In genomic region chr13:92742886-92743285, GRCm38 (mm10) we compare ENCODE assay signal across 22 mouse cellular contexts. TPM values are rescaled to one million over a fixed set of nuclear protein-coding genes. Genes with fewer than 3 reads are reported as not detected.
DNase-seq lines count a peak whose midpoint lies in the region; ATAC-seq and TF ChIP-seq lines count a peak whose summit lies in the region.
"Had no signal": no experiment of that assay in that cellular context is flagged by ENCODE, and none has a peak within 500 bp of the region (broad histone marks: within the 10 kb centered on the region; RNA-seq: fewer than 3 reads in every experiment).

No protein-coding gene starts in this region.

- TF ChIP-seq EP300 in liver, postnatal 0 days (IDR thresholded peaks at IDR 0.05; ENCODE audit: low read depth) = no peak

- H3K4me3 ChIP-seq in heart, embryonic 10.5 days = no peak overlapping the region
- no peak overlapping the region for H3K4me3 ChIP-seq in bone marrow, adult 2 months (replicated peaks; ENCODE audit: control insufficient read depth, low read depth, low read length)
- no peak overlapping the region for H3K4me3 ChIP-seq in liver, adult 2 months (ENCODE audit: insufficient read depth, low read depth, low read length)
- H3K4me3 ChIP-seq in liver, postnatal 0 days (ENCODE audit: low read depth, low read length) = no peak overlapping the region
- H3K4me3 ChIP-seq in forebrain, embryonic 10.5 days = no peak overlapping the region
- H3K4me3 ChIP-seq: embryonic facial prominence, embryonic 12.5 days; layer of hippocampus, adult 2 months had no signal

- H3K79me2 ChIP-seq in liver, adult 2 months (ENCODE audit: control insufficient read depth, insufficient read depth, low read length) = no peaks in the 10 kb centered on the region

- ATAC-seq in liver, postnatal 0 days = peak; percentile 37; the same call in 1 of the 2 replicates
- ATAC-seq: forebrain, postnatal 0 days; hindbrain, embryonic 16.5 days; lung, postnatal 0 days had no signal

- DNase-seq in heart, embryonic 10.5 days (ENCODE audit: low spot score) = no peak
- DNase-seq in heart, postnatal 4 days = no peak
- DNase-seq in liver, adult 2 months (ENCODE audit: extremely low read depth, low read depth, low spot score) = peak; percentile 12
- DNase-seq in liver, postnatal 0 days = no peak
- DNase-seq in natural killer cell, adult 2 months (ENCODE audit: low spot score in 2 of 2) = no peak
- DNase-seq in frontal cortex, postnatal 10 days (ENCODE audit: low spot score in 2 of 2) = no peak
- no peak for DNase-seq in forebrain, embryonic 10.5 days (ENCODE audit: extremely low spot score, low spot score)
- DNase-seq: B cell, adult 2 months; cerebellum, adult 9-10 months; forebrain, postnatal 0 days; gastrocnemius, postnatal 10 days; kidney, adult 18-20 months; kidney, postnatal 14 days; layer of hippocampus, postnatal 36 days; right cerebral cortex, postnatal 4 days; thymus, postnatal 25 days had no signal

- no peak for TF ChIP-seq CTCF in bone marrow, adult 2 months (IDR thresholded peaks at IDR 0.05; ENCODE audit: control insufficient read depth, insufficient read depth, low read length)
- TF ChIP-seq CTCF in liver, adult 2 months (IDR thresholded peaks at IDR 0.05; ENCODE audit: low read depth, low read length) = no peak
- TF ChIP-seq CTCF in liver, postnatal 0 days (IDR thresholded peaks at IDR 0.05; ENCODE audit: low read depth) = no peak

- H3K4me1 ChIP-seq in heart, embryonic 10.5 days = peaks cover 8% of the 10 kb centered on the region
- peaks cover 3% of the 10 kb centered on the region for H3K4me1 ChIP-seq in bone marrow, adult 2 months (ENCODE audit: control insufficient read depth, insufficient read depth, low read length)
- H3K4me1 ChIP-seq in liver, adult 2 months (ENCODE audit: control insufficient read depth, insufficient read depth, low read length) = no peaks in the 10 kb centered on the region
- H3K4me1 ChIP-seq in liver, postnatal 0 days (ENCODE audit: insufficient read depth) = peaks cover 18% of the 10 kb centered on the region
- no peaks in the 10 kb centered on the region for H3K4me1 ChIP-seq in forebrain, embryonic 10.5 days
- H3K4me1 ChIP-seq: embryonic facial prominence, embryonic 12.5 days had no signal

- H3K27me3 ChIP-seq in heart, embryonic 10.5 days (ENCODE audit: insufficient read depth, poor library complexity, severe bottlenecking) = no peaks in the 10 kb centered on the region
- no peaks in the 10 kb centered on the region for H3K27me3 ChIP-seq in liver, adult 2 months (ENCODE audit: control insufficient read depth, insufficient read depth, low read length)
- no peaks in the 10 kb centered on the region for H3K27me3 ChIP-seq in liver, postnatal 0 days (ENCODE audit: insufficient read depth, low read length)
- no peaks in the 10 kb centered on the region for H3K27me3 ChIP-seq in forebrain, embryonic 10.5 days (ENCODE audit: poor library complexity, severe bottlenecking)
- H3K27me3 ChIP-seq: embryonic facial prominence, embryonic 12.5 days had no signal

- TF ChIP-seq POLR2A in bone marrow, adult 2 months (IDR thresholded peaks at IDR 0.05; ENCODE audit: borderline replicate concordance, control insufficient read depth, low read depth, low read length) = no peak
- TF ChIP-seq POLR2A in liver, adult 2 months (IDR thresholded peaks at IDR 0.05; ENCODE audit: extremely low read depth, insufficient read depth, low read length) = no peak

- H3K9me3 ChIP-seq in heart, embryonic 10.5 days = no peaks in the 10 kb centered on the region
- no peaks in the 10 kb centered on the region for H3K9me3 ChIP-seq in liver, postnatal 0 days (ENCODE audit: low read length)
- no peaks in the 10 kb centered on the region for H3K9me3 ChIP-seq in forebrain, embryonic 10.5 days
- H3K9me3 ChIP-seq: embryonic facial prominence, embryonic 12.5 days had no signal

- H3K9ac ChIP-seq in liver, adult 2 months (ENCODE audit: low read depth, low read length) = no peak overlapping the region
- no peak overlapping the region for H3K9ac ChIP-seq in liver, postnatal 0 days (replicated peaks)
- H3K9ac ChIP-seq: embryonic facial prominence, embryonic 12.5 days; forebrain, postnatal 0 days had no signal

- H3K27ac ChIP-seq in heart, embryonic 10.5 days = 0 out of 2 replicates have a peak overlapping the region, but pooled peaks have one; percentile 10
- peak overlapping the region; percentile 31; the same call in 1 of the 2 replicates for H3K27ac ChIP-seq in bone marrow, adult 2 months (ENCODE audit: control insufficient read depth, insufficient read depth, low read depth, low read length, poor library complexity)
- H3K27ac ChIP-seq in liver, adult 2 months (replicated peaks; ENCODE audit: insufficient read depth, low read depth, low read length) = no peak overlapping the region
- H3K27ac ChIP-seq in liver, postnatal 0 days (ENCODE audit: low read depth) = peak overlapping the region; percentile 64
- no peak overlapping the region for H3K27ac ChIP-seq in forebrain, embryonic 10.5 days
- H3K27ac ChIP-seq: embryonic facial prominence, embryonic 12.5 days; layer of hippocampus, adult 2 months had no signal

- peak overlapping the region; percentile 27; the same call in 1 of the 2 replicates for H3K4me2 ChIP-seq in liver, postnatal 0 days (ENCODE audit: low read depth, low read length)
- H3K4me2 ChIP-seq: embryonic facial prominence, embryonic 12.5 days had no signal

- 86% methylated on average over 4 of the region's 4 CpGs for WGBS in heart, embryonic 10.5 days
- WGBS in bone marrow, adult 2 months = 51% methylated on average over 4 of the region's 4 CpGs
- 57% methylated on average over 4 of the region's 4 CpGs for WGBS in liver, adult 2 months
- WGBS in liver, postnatal 0 days (ENCODE audit: insufficient replicate concordance) = 81% methylated on average over 4 of the region's 4 CpGs
- 92% methylated on average over 4 of the region's 4 CpGs for WGBS in forebrain, embryonic 10.5 days

- no peaks in the 10 kb centered on the region for H3K36me3 ChIP-seq in heart, embryonic 10.5 days
- H3K36me3 ChIP-seq in liver, adult 2 months (ENCODE audit: control insufficient read depth, insufficient read depth, low read length) = no peaks in the 10 kb centered on the region
- no peaks in the 10 kb centered on the region for H3K36me3 ChIP-seq in liver, postnatal 0 days (replicated peaks; ENCODE audit: insufficient read depth, low read length)
- no peaks in the 10 kb centered on the region for H3K36me3 ChIP-seq in forebrain, embryonic 10.5 days (replicated peaks)
- H3K36me3 ChIP-seq: embryonic facial prominence, embryonic 12.5 days had no signal

RNA-seq across cellular contexts. Expression of gene Thbs4, which starts 51.7 kb away (rescaled TPM):
- polyA plus RNA-seq in heart, embryonic 10.5 days (2016; fragmentation: Nextera tagmentation; extraction: Ambion mirVana) = 38.0 and 59.9 TPM in 2 replicates
- 10 to 100 TPM; 23.8 to 27.2 TPM for total RNA-seq in heart, postnatal 4 days (2021)
- 1.2 TPM in 1 of 2 replicates, not detected in the other for polyA plus RNA-seq in bone marrow, adult 2 months (2011; ENCODE audit: insufficient read depth, insufficient read length, low replicate concordance, missing spikeins)
- total RNA-seq in liver, adult 2 months (2014; rRNA removed) = 0.09 TPM in 1 of 2 replicates, not detected in the other
- 0.04 and 0.05 TPM in 2 replicates for polyA plus RNA-seq in liver, adult 2 months (2012; rRNA removed)
- 0.06 and 0.19 TPM in 2 replicates for polyA plus RNA-seq in liver, postnatal 0 days (2015; fragmentation: Nextera tagmentation; extraction: Ambion mirVana)
- polyA plus RNA-seq in forebrain, embryonic 10.5 days (2016; fragmentation: Nextera tagmentation; extraction: Ambion mirVana) = 2.3 and 2.8 TPM in 2 replicates
- total RNA-seq: megakaryocyte-erythroid progenitor cell, adult 5-6 weeks had no signal

Comparison
In these comparisons a context has a peak if more than half of its experiments do, and no peak if none do; other contexts are left out.
1. H3K27ac ChIP-seq: peak in heart, embryonic 10.5 days (single experiment), bone marrow, adult 2 months (single experiment) and liver, postnatal 0 days (single experiment); none in liver, adult 2 months (single experiment) and forebrain, embryonic 10.5 days (single experiment).
2. RNA of gene Thbs4, which starts 51.7 kb away (polyA plus RNA-seq): 38.0 to 59.9 TPM in heart, embryonic 10.5 days; 2.3 to 2.8 TPM in forebrain, embryonic 10.5 days, 0.06 to 0.19 TPM in liver, postnatal 0 days, 0.04 to 0.05 TPM in liver, adult 2 months and 1.2 TPM in bone marrow, adult 2 months; every median in the first group is over 10 times any median in the second.